Mouse (Mus musculus) MEL (cell line): ENCODE data around the gene Rbmxl1.

Experiments used
- CTCF ChIP-seq, 3 experiments: IDR thresholded peaks in 2 of 3; conservative IDR thresholded peaks in 1 of 3; 2 replicates each; pipeline ENCODE4 v1.5.1; 2011 to 2012; ENCODE audit warnings: low read length in 3 of 3, low read depth in 2 of 3, mild to moderate bottlenecking in 2 of 3, improper control_type of control experiment in 1 of 3, inconsistent platforms in 1 of 3, mixed read lengths in 1 of 3, moderate library complexity in 1 of 3; ENCODE audit not compliant: control insufficient read depth in 1 of 3, insufficient read depth in 1 of 3, poor library complexity in 1 of 3, severe bottlenecking in 1 of 3
- POLR2A ChIP-seq, 2 experiments: IDR thresholded peaks; 2 replicates each; pipeline ENCODE4 v1.6.1; 2011 to 2012; ENCODE audit warnings: low read length in 2 of 2, mild to moderate bottlenecking in 2 of 2, control low read depth in 1 of 2, improper control_type of control experiment in 1 of 2, low read depth in 1 of 2, moderate library complexity in 1 of 2; ENCODE audit not compliant: control insufficient read depth in 1 of 2, insufficient read depth in 1 of 2, poor library complexity in 1 of 2
- SIN3A ChIP-seq: IDR thresholded peaks from 2 replicates; pipeline ENCODE4 v1.6.1; 2012; ENCODE audit warnings: low read length, improper control_type of control experiment, inconsistent platforms
- TAL1 ChIP-seq: IDR thresholded peaks from 2 replicates; pipeline ENCODE4 v1.6.1; 2012; ENCODE audit warnings: mild to moderate bottlenecking, inconsistent platforms, low read length, moderate library complexity, mixed read lengths
- ZMIZ1 ChIP-seq: IDR thresholded peaks from 2 replicates; pipeline ENCODE4 v1.6.1; 2012; ENCODE audit warnings: low read depth, mild to moderate bottlenecking, inconsistent platforms, low read length, improper control_type of control experiment, moderate library complexity

DNA sequence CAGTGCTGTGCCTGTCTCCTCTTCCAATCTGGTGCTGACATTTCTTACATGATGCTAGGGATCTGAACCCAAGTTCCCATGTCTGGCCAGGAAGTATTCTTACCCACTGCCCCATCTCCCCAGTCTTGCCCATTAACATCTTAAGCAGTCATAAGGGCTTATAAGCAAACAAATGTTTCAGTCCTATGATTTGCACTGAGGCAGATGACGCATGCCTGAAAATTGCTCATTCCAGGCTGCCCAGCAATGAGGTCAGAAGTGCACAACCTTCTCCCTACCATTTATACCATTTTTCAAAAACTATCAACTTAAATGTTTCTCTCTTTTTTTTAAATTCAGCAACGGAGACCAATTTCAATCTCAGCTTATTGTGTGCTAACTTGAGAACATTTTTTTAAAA is 44.8 kb downstream of the Rbmxl1 start:
- TF ChIP-seq POLR2A (IDR thresholded peaks at IDR 0.05; ENCODE audit: control insufficient read depth in 1 of 2, insufficient read depth in 1 of 2, low read depth in 1 of 2, low read length in 2 of 2, poor library complexity in 1 of 2) (no peak), ZMIZ1 (no peak), TAL1 (no peak), SIN3A (no peak), CTCF (IDR thresholded peaks at IDR 0.05 in 2 of 3, conservative IDR thresholded peaks at IDR 0.05 in 1 of 3; ENCODE audit: control insufficient read depth in 1 of 3, insufficient read depth in 1 of 3, low read depth in 2 of 3, low read length in 3 of 3, poor library complexity in 1 of 3, severe bottlenecking in 1 of 3) (no peak)
